8 mouse cellular contexts compared by ENCODE assay signal in genomic region chr1:135105951-135106350, GRCm38 (mm10). TPM values are rescaled to one million over a fixed set of nuclear protein-coding genes. Genes with fewer than 3 reads are reported as not detected.
DNase-seq lines count a peak whose midpoint lies in the region; ATAC-seq and TF ChIP-seq lines count a peak whose summit lies in the region.

No protein-coding gene starts in this region.

- DNase-seq in cerebellum, adult 2 months = peak; percentile 22 to 41
- DNase-seq in cerebellum, adult 9-10 months = no peak
- DNase-seq in T-cell, adult 2 months (ENCODE audit: low spot score) = peak; percentile 69
- DNase-seq in heart, postnatal 36 days = peak; percentile 70 to 80
- DNase-seq in layer of hippocampus, postnatal 14 days (ENCODE audit: low spot score in 2 of 2) = peak; percentile 49 to 53
- peak; percentile 93 for DNase-seq in midbrain, embryonic 11.5 days (ENCODE audit: low spot score, missing footprints)
- peak in 1 of 2 experiments; percentile 65 for DNase-seq in spleen, adult 2 months (ENCODE audit: low read depth in 1 of 2, low spot score in 2 of 2)

- H3K4me1 ChIP-seq in cerebellum, adult 2 months (ENCODE audit: control insufficient read depth, insufficient read depth, low read length) = no peaks in the 10 kb centered on the region
- H3K4me1 ChIP-seq in embryonic facial prominence, embryonic 13.5 days = peaks cover 30% of the 10 kb centered on the region
- H3K4me1 ChIP-seq in midbrain, embryonic 11.5 days (ENCODE audit: control insufficient read depth, insufficient read depth, low read length) = no peaks in the 10 kb centered on the region; the same call in 1 of the 2 replicates
- no peaks in the 10 kb centered on the region; the same call in 1 of the 2 replicates for H3K4me1 ChIP-seq in spleen, adult 2 months (ENCODE audit: control insufficient read depth, insufficient read depth, insufficient read length)

- intact Hi-C loops in heart, postnatal 36 days (cut with DNase I) = loop anchor here (1.0 to 5.0 kb wide), 3 partner anchors 74 to 134 kb away; no protein-coding TSS in a partner anchor

- H3K9me3 ChIP-seq in embryonic facial prominence, embryonic 13.5 days = no peaks in the 10 kb centered on the region
- no peaks in the 10 kb centered on the region for H3K9me3 ChIP-seq in midbrain, embryonic 11.5 days (ENCODE audit: control insufficient read depth, low read length)

- peaks cover 4% of the 10 kb centered on the region; the same call in 1 of the 2 replicates for H3K27me3 ChIP-seq in cerebellum, adult 2 months (ENCODE audit: control insufficient read depth, insufficient read depth, low read length)
- H3K27me3 ChIP-seq in embryonic facial prominence, embryonic 13.5 days = peaks cover 65% of the 10 kb centered on the region
- H3K27me3 ChIP-seq in midbrain, embryonic 11.5 days (ENCODE audit: control insufficient read depth, insufficient read depth, low read length) = peaks cover 31% of the 10 kb centered on the region
- H3K27me3 ChIP-seq in spleen, adult 2 months (ENCODE audit: control insufficient read depth, insufficient read depth, low read length) = peaks cover 9% of the 10 kb centered on the region

- H3K4me2 ChIP-seq in embryonic facial prominence, embryonic 13.5 days = peak overlapping the region; percentile 77
- H3K4me2 ChIP-seq in midbrain, embryonic 11.5 days = no peak overlapping the region

- no peak overlapping the region for H3K27ac ChIP-seq in cerebellum, adult 2 months (ENCODE audit: insufficient read depth, low read length)
- no peak overlapping the region for H3K27ac ChIP-seq in embryonic facial prominence, embryonic 13.5 days
- no peak overlapping the region for H3K27ac ChIP-seq in midbrain, embryonic 11.5 days (ENCODE audit: low read depth, low read length)
- no peak overlapping the region for H3K27ac ChIP-seq in spleen, adult 2 months (ENCODE audit: insufficient read depth, low read length)

- ATAC-seq in embryonic facial prominence, embryonic 13.5 days (ENCODE audit: insufficient number of reproducible peaks, insufficient read depth, low FRiP score, low TSS enrichment, low read depth) = no peak
- no peak for ATAC-seq in midbrain, embryonic 11.5 days (ENCODE audit: low FRiP score)

- no peak overlapping the region for H3K9ac ChIP-seq in embryonic facial prominence, embryonic 13.5 days
- H3K9ac ChIP-seq in midbrain, embryonic 11.5 days (ENCODE audit: low read length) = no peak overlapping the region

- H3K36me3 ChIP-seq in embryonic facial prominence, embryonic 13.5 days = no peaks in the 10 kb centered on the region
- no peaks in the 10 kb centered on the region for H3K36me3 ChIP-seq in midbrain, embryonic 11.5 days (ENCODE audit: control insufficient read depth, insufficient read depth, low read length)
- H3K36me3 ChIP-seq in spleen, adult 2 months (ENCODE audit: control insufficient read depth, insufficient read depth, low read length) = no peaks in the 10 kb centered on the region

- no peak overlapping the region for H3K4me3 ChIP-seq in cerebellum, adult 2 months (replicated peaks; ENCODE audit: insufficient read depth, low read depth, low read length)
- peak overlapping the region; percentile 56 for H3K4me3 ChIP-seq in embryonic facial prominence, embryonic 13.5 days
- no peak overlapping the region for H3K4me3 ChIP-seq in midbrain, embryonic 11.5 days (ENCODE audit: low read depth, low read length)
- H3K4me3 ChIP-seq in spleen, adult 2 months (ENCODE audit: extremely low read depth, insufficient read depth, insufficient read length) = no peak overlapping the region

- no peak for TF ChIP-seq POLR2A in cerebellum, adult 2 months (IDR thresholded peaks at IDR 0.05; ENCODE audit: borderline replicate concordance, insufficient read depth, low read length)
- TF ChIP-seq POLR2A in spleen, adult 2 months (IDR thresholded peaks at IDR 0.05; ENCODE audit: low read depth, low read length) = no peak

- WGBS in cerebellum, adult 2 months = 4% methylated on average over 8 of the region's 8 CpGs
- 8% methylated on average over 8 of the region's 8 CpGs for WGBS in embryonic facial prominence, embryonic 13.5 days
- WGBS in midbrain, embryonic 11.5 days = 2% methylated on average over 8 of the region's 8 CpGs
- 3% methylated on average over 8 of the region's 8 CpGs for WGBS in spleen, adult 2 months

- peak; percentile 68 for TF ChIP-seq CTCF in cerebellum, adult 2 months (IDR thresholded peaks at IDR 0.05; ENCODE audit: borderline replicate concordance, insufficient read depth, low read depth, low read length)
- TF ChIP-seq CTCF in spleen, adult 2 months (IDR thresholded peaks at IDR 0.05; ENCODE audit: extremely low read depth, insufficient read depth, insufficient read length, insufficient replicate concordance) = peak; percentile 91

RNA-seq across cellular contexts. Expression of gene Lgr6, which starts 0.9 kb away (rescaled TPM):
- polyA plus RNA-seq in cerebellum, adult 2 months (2012; rRNA removed) = 2.9 and 3.0 TPM in 2 replicates
- 8.3 and 11.5 TPM in 2 replicates for polyA plus RNA-seq in embryonic facial prominence, embryonic 13.5 days (2015; fragmentation: Nextera tagmentation; extraction: Ambion mirVana)
- total RNA-seq in heart, postnatal 36 days (2021) = 10 to 100 TPM; 15.6 to 19.8 TPM
- 1 to 10 TPM; 1.6 to 2.5 TPM for total RNA-seq in layer of hippocampus, postnatal 14 days (2021)
- polyA plus RNA-seq in midbrain, embryonic 11.5 days (2014; fragmentation: Nextera tagmentation; extraction: Ambion mirVana) = 0.12 and 0.15 TPM in 2 replicates
- polyA plus RNA-seq in spleen, adult 2 months (2012; rRNA removed) = 0.21 and 0.47 TPM in 2 replicates

RNA-seq across cellular contexts. Expression of gene Ptpn7, which starts 26.5 kb away (rescaled TPM):
- 0.25 and 0.29 TPM in 2 replicates for polyA plus RNA-seq in cerebellum, adult 2 months (2012; rRNA removed)
- polyA plus RNA-seq in embryonic facial prominence, embryonic 13.5 days (2015; fragmentation: Nextera tagmentation; extraction: Ambion mirVana) = 1.5 and 2.2 TPM in 2 replicates
- total RNA-seq in heart, postnatal 36 days (2021) = under 1 TPM; 0.69 to 0.70 TPM
- not detected for total RNA-seq in layer of hippocampus, postnatal 14 days (2021)
- 1.4 and 1.6 TPM in 2 replicates for polyA plus RNA-seq in midbrain, embryonic 11.5 days (2014; fragmentation: Nextera tagmentation; extraction: Ambion mirVana)
- 33.4 and 39.4 TPM in 2 replicates for polyA plus RNA-seq in spleen, adult 2 months (2012; rRNA removed)

RNA-seq across cellular contexts. Expression of gene Arl8a, which starts 40.7 kb away (rescaled TPM):
- 285 and 297 TPM in 2 replicates for polyA plus RNA-seq in cerebellum, adult 2 months (2012; rRNA removed)
- 75.2 and 78.6 TPM in 2 replicates for polyA plus RNA-seq in embryonic facial prominence, embryonic 13.5 days (2015; fragmentation: Nextera tagmentation; extraction: Ambion mirVana)
- 10 to 100 TPM; 21.1 to 26.7 TPM for total RNA-seq in heart, postnatal 36 days (2021)
- total RNA-seq in layer of hippocampus, postnatal 14 days (2021) = 100 to 1,000 TPM; 307 to 334 TPM
- polyA plus RNA-seq in midbrain, embryonic 11.5 days (2014; fragmentation: Nextera tagmentation; extraction: Ambion mirVana) = 61.3 and 72.2 TPM in 2 replicates
- 39.9 and 50.9 TPM in 2 replicates for polyA plus RNA-seq in spleen, adult 2 months (2012; rRNA removed)

Comparison
In these comparisons a context has a peak if more than half of its experiments do, and no peak if none do; other contexts are left out.
1. RNA of gene Ptpn7, which starts 26.5 kb away (polyA plus RNA-seq): 33.4 to 39.4 TPM in spleen, adult 2 months; 1.5 to 2.2 TPM in embryonic facial prominence, embryonic 13.5 days, 1.4 to 1.6 TPM in midbrain, embryonic 11.5 days and 0.25 to 0.29 TPM in cerebellum, adult 2 months; every median in the first group is over 10 times any median in the second.